Mouse (Mus musculus): Measurements from ENCODE around the gene Kif2a.
"Not testable (repeated sequence)": the region's sequence is repeated elsewhere in the genome, so short reads cannot be mapped to it uniquely, and the experiment has no call there.

Gene Kif2a

GRCm38 (mm10) chr13:107022266-107023171 is 593 bp upstream of the Kif2a start:
- peak; percentile 86 for DNase-seq (ENCODE audit: low read depth, low spot score)

GRCm38 (mm10) chr13:107019443-107019842 is 2.5 kb downstream of the Kif2a start:
- no peak for DNase-seq (ENCODE audit: low read depth, low spot score)

GRCm38 (mm10) chr13:107013926-107014325 is 8.0 kb downstream of the Kif2a start:
- no peak for DNase-seq (ENCODE audit: low read depth, low spot score)

- DNase-seq (ENCODE audit: low read depth, low spot score), result no peak
These were observed 10.3 kb downstream of the Kif2a start for GRCm38 (mm10) chr13:107011618-107012017.

- DNase-seq (ENCODE audit: low read depth, low spot score), result no peak
These were observed 13.8 kb downstream of the Kif2a start for GRCm38 (mm10) chr13:107008174-107008573.

GRCm38 (mm10) chr13:107003211-107003610 is 18.7 kb downstream of the Kif2a start:
- no peak for DNase-seq (ENCODE audit: low read depth, low spot score)

GRCm38 (mm10) chr13:106998671-106999070 is 23.3 kb downstream of the Kif2a start:
- no peak for DNase-seq (ENCODE audit: low read depth, low spot score)

- DNase-seq (ENCODE audit: low read depth, low spot score), result no peak
These were observed 23.9 kb downstream of the Kif2a start for GRCm38 (mm10) chr13:106998026-106998425.

- DNase-seq (ENCODE audit: low read depth, low spot score), result not testable (repeated sequence)
These were observed 24.4 kb downstream of the Kif2a start for GRCm38 (mm10) chr13:106997557-106997956.

- no peak for DNase-seq (ENCODE audit: low read depth, low spot score)
These were observed 25.0 kb downstream of the Kif2a start for GRCm38 (mm10) chr13:106996891-106997290.

- DNase-seq (ENCODE audit: low read depth, low spot score), result no peak
These were observed 60.4 kb downstream of the Kif2a start for GRCm38 (mm10) chr13:106961496-106961895.

- no peak for DNase-seq (ENCODE audit: low read depth, low spot score)
These were observed 61.4 kb downstream of the Kif2a start for GRCm38 (mm10) chr13:106960557-106960956.

GRCm38 (mm10) chr13:106958286-106958685 is 63.6 kb downstream of the Kif2a start:
- no peak for DNase-seq (ENCODE audit: low read depth, low spot score)

GRCm38 (mm10) chr13:106957554-106957953 is 64.4 kb downstream of the Kif2a start:
- no peak for DNase-seq (ENCODE audit: low read depth, low spot score)

GRCm38 (mm10) chr13:106954880-106955279 is 67.0 kb downstream of the Kif2a start:
- DNase-seq (ENCODE audit: low read depth, low spot score), result no peak

GRCm38 (mm10) chr13:106947583-106947982 is 74.3 kb downstream of the Kif2a start:
- no peak for DNase-seq (ENCODE audit: low read depth, low spot score)

- DNase-seq (ENCODE audit: low read depth, low spot score), result peak; percentile 98
These were observed 75.1 kb downstream of the Kif2a start, which contains the start of gene Dimt1 for GRCm38 (mm10) chr13:106946594-106947540. Gene Dimt1 (plus strand): TSS chr13:106947127.

- DNase-seq (ENCODE audit: low read depth, low spot score), result no peak
These were observed 76.4 kb downstream of the Kif2a start for GRCm38 (mm10) chr13:106945518-106945917.

- DNase-seq (ENCODE audit: low read depth, low spot score), result no peak
These were observed 79.2 kb downstream of the Kif2a start for GRCm38 (mm10) chr13:106942721-106943120.

- DNase-seq (ENCODE audit: low read depth, low spot score), result peak; percentile 92
These were observed 80.5 kb downstream of the Kif2a start for GRCm38 (mm10) chr13:106941211-106941976.

- DNase-seq (ENCODE audit: low read depth, low spot score), result no peak
These were observed 84.8 kb downstream of the Kif2a start for GRCm38 (mm10) chr13:106937138-106937472.

Data from ZHBTc4 (cell line).